Mouse (Mus musculus) spleen, adult 18-20 months (tissue): Measurements from ENCODE around the gene Itpkc.
"Not testable (repeated sequence)": the region's sequence is repeated elsewhere in the genome, so short reads cannot be mapped to it uniquely, and the experiment has no call there.

Source experiments
- DNase-seq, 2 experiments: peaks; one replicate each; pipeline ENCODE4 v3.0.0; 2022; ENCODE audit warnings: mixed read lengths in 2 of 2

The Itpkc gene

DNA sequence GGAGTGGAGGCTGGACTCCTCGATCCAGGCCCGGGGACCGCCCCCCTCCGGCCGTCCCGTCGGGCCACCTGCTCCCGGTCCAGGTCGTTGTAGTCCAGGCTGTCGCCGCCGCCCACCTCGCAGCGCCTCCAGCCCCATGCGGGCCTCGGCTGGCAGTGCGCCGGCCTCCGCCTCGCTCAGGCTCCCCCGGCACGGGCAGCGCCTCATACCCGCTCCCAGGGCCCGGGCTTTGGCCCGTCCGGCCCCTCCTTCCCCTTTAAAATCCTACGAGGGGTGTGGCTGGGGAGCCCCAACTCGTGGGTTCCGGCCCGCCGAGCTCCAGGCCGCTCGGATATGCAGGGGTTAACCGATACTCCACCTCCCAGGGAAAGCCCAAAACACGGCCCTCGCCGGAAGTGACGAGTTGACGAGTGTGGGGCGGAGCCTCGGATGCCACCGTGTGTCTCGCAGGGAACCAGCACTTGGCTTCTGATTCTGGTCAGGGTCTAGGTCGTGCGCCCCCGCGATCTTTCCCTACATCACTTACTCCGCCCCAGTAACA lies at the start of gene Itpkc:
Itpkc (minus strand) TSS at position 381 of the 541 bp plus-strand sequence.
- DNase-seq = peak; percentile 80 to 86

DNA sequence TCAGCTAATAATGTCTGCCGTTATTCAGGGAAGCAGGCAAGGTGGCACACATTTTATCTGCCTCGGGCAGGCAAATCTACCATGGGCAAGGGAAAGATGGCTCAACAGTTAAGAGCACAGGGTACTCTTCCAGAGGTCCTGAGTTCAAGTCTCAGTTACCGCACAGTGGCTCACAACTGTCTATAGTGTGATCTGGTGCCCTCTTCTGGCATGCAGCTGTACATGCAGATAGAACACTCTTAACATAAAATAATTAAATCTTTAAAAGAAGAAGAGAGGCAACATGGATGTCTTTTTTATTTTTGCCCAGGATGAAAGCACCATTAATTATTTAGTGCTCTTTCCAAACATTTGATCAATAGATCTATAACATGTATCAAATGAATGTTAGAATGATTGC lies 48.7 kb upstream of the Itpkc start:
- DNase-seq = no peak

DNA sequence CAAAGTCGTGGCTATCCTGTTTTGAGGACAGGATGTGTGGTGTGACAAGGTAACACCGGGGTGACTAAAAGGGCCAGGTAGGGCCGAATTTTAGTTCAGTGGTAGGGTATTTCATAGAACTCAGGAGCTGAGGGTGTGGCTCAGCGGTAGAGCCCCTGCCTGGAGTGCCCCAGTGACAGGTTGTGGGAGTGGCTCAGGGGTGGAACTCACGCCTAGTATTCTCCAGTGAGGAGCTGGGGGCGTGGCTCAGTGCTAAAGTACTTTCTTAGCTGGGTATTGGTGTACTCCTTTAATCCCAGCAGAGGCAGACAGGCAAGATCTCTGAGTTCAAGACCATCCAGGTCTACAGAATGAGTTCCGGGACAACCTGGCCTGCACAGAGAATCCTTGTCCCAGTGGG lies 47.6 kb upstream of the Itpkc start:
- DNase-seq = no peak

- DNase-seq = no peak
Measured at GRCm38 (mm10) chr7:27274916-27275315, 46.5 kb upstream of the Itpkc start.

DNA sequence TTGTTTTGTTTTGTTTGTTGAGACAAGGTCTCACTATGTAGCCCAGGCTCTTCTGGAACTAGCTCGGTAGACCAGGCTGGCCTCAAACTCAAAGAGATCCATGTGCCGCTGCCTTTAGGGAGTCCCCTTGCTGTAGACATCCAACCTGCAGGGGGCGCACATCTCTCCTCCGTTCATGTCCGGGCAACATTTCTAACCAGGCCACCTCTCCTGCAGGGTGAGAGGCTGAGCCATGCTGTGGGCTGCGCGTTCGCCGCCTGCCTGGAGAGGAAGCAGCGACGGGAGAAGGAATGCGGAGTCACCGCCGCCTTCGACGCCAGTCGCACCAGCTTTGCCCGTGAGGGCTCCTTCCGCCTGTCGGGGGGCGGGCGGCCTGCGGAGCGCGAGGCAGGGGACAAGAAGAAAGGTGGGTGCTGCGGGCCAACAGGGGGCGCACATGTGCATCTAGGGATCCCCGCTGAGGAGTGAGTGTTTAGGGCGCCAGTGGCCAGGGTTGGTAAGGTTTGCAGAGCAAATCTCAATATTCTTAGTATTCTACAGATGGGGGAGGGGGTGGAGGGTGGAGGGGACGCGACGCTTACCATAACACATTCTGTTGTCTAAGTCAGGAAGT lies 45.4 kb upstream of the Itpkc start:
- DNase-seq = no peak

GRCm38 (mm10) chr7:27271423-27271822 lies 43.0 kb upstream of the Itpkc start:
- no peak for DNase-seq

GRCm38 (mm10) chr7:27266515-27267128 lies 38.2 kb upstream of the Itpkc start:
- DNase-seq = no peak

- DNase-seq = no peak
Measured at GRCm38 (mm10) chr7:27264761-27265160, 36.3 kb upstream of the Itpkc start.

- no peak for DNase-seq
Measured at GRCm38 (mm10) chr7:27261888-27262287, 33.4 kb upstream of the Itpkc start.

DNA sequence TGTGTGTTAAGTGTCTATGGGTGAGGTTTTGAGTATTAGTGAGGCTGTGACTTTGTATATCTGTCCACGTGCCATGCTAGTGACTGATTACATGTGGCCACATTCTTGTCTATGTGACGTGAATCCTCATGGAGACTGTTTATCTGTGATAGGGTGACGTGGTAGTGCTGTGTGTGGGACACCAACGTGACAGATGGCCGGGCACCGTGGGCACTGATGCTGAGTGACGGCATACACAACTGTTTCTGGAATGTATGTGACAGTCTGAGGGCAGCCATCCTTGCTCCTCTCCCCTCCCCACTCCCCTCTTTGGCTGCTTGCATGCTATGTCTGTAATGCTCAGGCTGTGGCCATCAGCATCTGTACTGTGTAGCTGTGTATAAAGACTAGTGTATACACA lies 32.4 kb upstream of the Itpkc start:
- DNase-seq = no peak

DNA sequence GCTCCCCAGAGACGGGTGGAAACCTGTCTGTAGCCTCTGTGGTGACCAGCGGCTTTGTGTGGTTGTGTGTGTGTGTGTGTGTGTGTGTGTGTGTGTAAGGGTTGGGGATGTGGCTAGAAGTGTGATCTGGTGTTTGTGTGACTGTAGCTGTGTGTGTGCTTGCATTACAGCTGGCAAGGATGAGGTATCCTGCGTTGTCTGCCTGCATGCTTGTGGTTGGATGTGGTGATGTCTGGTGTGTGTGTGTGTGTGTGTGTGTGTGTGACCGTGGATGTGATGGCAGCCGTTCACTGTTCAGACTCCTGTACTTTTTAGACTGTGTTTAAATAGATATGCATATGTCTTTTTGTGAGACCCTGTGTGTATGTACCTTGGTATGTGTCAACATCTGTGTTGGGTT lies 31.3 kb upstream of the Itpkc start:
- DNase-seq = no peak

DNA sequence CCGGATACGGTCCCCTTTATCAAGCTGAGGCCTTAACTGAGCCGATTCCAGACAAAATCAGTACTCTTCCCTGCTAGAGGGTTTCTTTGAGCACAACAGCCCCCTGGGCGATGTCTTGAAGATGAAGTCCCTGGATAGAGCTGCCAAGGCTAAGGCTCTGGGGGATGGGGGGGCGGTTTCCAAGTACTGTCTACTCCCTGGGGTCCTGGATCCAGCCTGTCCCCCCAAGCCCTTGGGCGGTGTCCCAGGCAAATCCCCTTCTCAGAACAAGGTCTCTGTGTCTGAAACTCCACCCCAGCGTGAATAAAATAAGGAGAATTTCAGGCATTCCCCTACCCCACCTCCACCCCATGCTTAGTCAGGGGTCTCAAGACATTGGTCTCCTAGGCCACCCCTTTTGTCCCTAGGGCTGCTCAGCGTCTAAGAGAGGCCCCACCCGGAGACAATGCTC lies 30.8 kb upstream of the Itpkc start:
- no peak for DNase-seq

- DNase-seq = peak; percentile 83 to 90
Measured at GRCm38 (mm10) chr7:27258205-27258899, 29.9 kb upstream of the Itpkc start, which contains the start of gene Numbl. Gene Numbl (plus strand): TSS chr7:27258433.

DNA sequence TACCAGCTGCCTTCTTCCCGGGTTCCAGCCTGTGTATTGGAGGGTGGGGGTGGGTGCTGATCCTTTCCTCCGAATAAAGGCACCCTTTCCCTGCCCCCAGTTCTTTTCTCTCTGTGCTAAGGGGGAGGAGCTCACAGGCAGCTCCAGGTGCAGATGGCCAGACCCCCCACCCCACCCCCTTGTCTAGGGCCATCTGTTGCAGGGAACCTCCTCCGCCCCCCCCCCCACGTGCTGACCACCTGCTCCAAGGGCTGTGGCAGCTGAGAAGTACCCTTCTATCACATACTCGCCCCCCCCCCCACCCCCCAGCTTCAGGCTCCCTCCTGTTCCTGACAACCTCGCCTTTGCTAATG lies 29.4 kb upstream of the Itpkc start:
- no peak for DNase-seq

DNA sequence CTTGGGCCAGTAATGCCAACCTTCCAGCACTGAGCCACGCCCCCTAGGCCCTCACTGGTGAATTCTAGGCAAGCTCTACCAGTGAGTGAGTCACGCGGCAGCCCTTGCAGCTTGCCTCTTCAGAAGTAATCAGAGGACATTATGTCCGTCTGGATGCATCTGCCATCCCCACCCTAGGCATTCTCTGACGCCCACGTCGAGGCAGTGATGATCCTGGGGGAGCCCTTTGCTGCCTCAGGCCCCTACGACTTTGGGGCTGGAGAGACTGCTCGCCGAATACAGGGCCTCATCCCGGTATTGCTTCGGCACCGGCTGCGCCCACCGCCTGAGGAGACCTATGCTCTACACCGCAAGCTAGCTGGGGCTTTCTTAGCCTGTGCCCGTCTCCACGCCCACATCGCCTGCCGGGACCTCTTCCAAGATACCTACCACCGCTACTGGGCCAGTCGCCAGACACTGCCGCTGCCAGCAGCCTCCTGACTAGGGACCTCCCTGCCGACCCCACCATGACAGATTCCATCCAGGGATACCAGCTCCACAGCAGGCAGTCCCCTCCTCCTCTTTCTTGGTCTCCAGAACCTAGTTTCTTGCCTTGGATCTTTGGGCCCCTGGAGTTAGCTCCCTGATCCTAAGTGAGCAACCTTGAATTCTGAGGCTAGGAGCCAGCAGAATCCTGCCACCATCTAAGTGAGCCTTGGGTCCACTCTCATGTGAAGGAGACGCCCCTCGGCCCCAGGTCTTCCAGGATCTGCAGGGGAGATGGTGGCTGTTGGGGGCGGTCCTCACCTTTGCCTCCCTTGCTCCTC lies 28.8 kb upstream of the Itpkc start:
- DNase-seq = no peak

DNA sequence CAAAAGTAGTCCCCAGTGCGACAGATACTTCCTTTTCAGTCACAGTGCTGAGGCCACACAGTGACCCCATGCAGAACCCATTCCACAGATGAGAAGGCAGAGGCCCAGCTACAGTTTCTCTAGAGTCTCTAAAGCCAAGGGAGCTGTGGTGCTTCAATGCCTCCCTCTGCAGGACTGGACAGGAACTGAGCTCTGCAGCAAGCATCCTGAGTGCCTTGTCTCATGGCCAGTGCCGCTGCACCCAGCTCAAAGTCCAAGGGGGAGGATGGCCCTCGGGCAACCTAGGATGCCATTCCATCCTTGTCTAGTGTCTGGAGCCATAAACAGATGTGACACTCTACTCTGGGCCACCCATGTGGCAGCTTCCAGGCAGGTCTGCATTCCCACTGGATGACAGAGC lies 27.3 kb upstream of the Itpkc start:
- no peak for DNase-seq

- DNase-seq = no peak
Measured at GRCm38 (mm10) chr7:27251946-27252345, 23.5 kb upstream of the Itpkc start.

DNA sequence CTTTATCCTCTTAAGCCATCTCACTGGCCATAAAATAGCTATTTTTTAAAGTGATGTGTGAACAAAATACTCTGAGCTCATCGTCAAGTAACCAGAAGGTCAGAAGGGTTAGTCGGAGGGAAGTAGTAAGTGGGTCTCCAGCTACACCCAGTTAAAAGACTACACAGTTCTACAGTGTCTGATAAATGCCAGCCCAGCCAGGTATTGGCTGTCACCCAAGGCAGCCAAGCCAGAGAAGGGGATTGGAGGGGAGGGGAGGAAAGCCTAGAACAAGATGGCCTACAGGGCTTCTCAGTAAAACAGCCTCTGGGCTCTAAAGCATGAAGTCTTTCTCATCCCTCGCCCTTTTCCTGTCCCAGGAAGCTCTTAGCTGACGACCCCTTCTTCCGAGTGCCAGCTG lies 21.5 kb upstream of the Itpkc start:
- DNase-seq = no peak

DNA sequence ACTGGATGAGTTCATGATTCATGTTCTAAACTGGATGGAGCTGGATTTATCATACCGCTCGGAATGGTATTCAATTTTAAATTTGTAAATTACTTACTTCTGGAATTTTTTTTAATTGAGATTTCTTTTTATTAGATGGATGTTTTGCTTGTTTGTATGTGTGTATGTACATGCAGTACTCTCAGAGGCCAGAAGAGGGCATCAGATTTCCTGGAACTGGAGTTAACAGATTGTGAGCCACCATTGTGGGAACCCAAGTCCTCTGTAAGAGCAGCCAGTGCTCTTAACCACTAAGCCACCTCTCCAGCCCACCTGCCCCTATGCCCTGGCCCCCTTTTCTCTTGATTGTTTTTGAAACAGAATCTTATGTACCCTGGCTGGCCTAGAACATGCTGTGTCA lies 20.7 kb upstream of the Itpkc start:
- no peak for DNase-seq

DNA sequence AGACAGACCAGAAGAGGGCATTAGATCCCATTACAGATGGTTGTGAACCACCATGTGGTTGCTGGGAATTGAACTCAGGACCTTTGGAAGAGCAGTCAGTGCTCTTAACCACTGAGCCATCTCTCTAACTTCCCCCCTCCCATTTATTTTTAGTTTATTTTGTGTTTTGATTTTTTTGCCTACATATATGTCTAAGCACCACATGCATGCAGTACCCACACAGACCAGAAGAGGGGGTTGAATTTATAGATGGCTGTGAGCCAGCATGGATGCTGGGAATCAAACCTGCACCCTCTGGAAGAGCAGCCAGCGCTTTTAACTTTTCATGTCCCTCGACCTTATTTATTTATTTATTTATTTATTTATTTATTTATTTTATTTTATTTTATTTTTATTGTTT lies 15.6 kb upstream of the Itpkc start:
- not testable (repeated sequence) for DNase-seq

GRCm38 (mm10) chr7:27243211-27243610 lies 14.8 kb upstream of the Itpkc start:
- DNase-seq = no peak

GRCm38 (mm10) chr7:27238568-27238967 lies 10.1 kb upstream of the Itpkc start:
- DNase-seq = no peak

DNA sequence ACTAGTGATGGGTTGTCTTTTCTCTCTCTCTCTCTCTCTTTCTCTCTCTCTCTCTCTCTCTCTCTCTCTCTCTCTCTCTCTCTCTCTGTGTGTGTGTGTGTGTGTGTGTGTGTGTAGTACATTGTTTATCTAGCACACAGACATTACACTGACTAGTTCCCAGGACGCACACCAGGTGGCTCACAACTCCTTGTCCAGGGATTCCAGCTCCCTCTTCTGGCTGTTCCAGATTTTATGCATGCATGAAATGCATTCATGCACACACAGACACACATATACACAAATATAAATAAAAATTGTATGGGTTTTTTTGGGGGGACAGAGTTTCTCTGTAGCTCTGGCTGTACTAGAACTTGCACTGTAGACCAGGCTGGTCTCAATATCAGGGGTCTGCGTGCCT lies 9.1 kb upstream of the Itpkc start:
- DNase-seq = no peak
